Mouse (Mus musculus) limb, embryonic 11.5 days (tissue): ENCODE data around the gene Adpgk. TPM values are rescaled to one million over a fixed set of nuclear protein-coding genes. Genes with fewer than 3 reads are reported as not detected.
A peak's percentile ranks its signal among the peaks of the same experiment; 100 is the strongest.

Experiments used
- ATAC-seq: fragments of 200-750 bp; cut with Nextera tagmentation; 2 replicates; pipeline ENCODE4 v1.8.0; 2017; ENCODE audit warnings: low read depth; ENCODE audit not compliant: insufficient number of reproducible peaks, low FRiP score, low TSS enrichment
- DNase-seq: peaks from one replicate; pipeline ENCODE4 v3.0.0-alpha.2; 2015; ENCODE audit warnings: low spot score
- H3K27ac ChIP-seq: fragments of 300-500 bp; sonication (generic); replicated peaks from 2 replicates; pipeline ENCODE4 v1.5.1; 2014; ENCODE audit warnings: low read depth, mild to moderate bottlenecking, low read length
- H3K27me3 ChIP-seq: fragments of 300-500 bp; sonication (generic); 2 replicates; pipeline ENCODE4 v1.6.1; 2014; ENCODE audit warnings: mild to moderate bottlenecking, low read length, mixed read lengths; ENCODE audit not compliant: control insufficient read depth, insufficient read depth
- H3K36me3 ChIP-seq: fragments of 300-500 bp; sonication (generic); 2 replicates; pipeline ENCODE4 v1.6.1; 2014; ENCODE audit warnings: mild to moderate bottlenecking, low read length, moderate library complexity, mixed read lengths; ENCODE audit not compliant: control insufficient read depth, insufficient read depth
- H3K4me1 ChIP-seq: fragments of 300-500 bp; sonication (generic); 2 replicates; pipeline ENCODE4 v1.6.1; 2014; ENCODE audit warnings: low read length, mixed read lengths; ENCODE audit not compliant: control insufficient read depth, insufficient read depth
- H3K4me2 ChIP-seq: fragments of 300-500 bp; sonication (generic); 2 replicates; pipeline ENCODE4 v1.6.1; 2014; ENCODE audit warnings: low read depth, mild to moderate bottlenecking, moderate library complexity; ENCODE audit not compliant: severe bottlenecking
- H3K4me3 ChIP-seq: fragments of 300-500 bp; sonication (generic); 2 replicates; pipeline ENCODE4 v1.5.1; 2014; ENCODE audit warnings: low read depth, low read length
- H3K9ac ChIP-seq: fragments of 300-500 bp; sonication (generic); 2 replicates; pipeline ENCODE4 v1.6.1; 2014; ENCODE audit warnings: mild to moderate bottlenecking, low read length
- H3K9me3 ChIP-seq: fragments of 300-500 bp; sonication (generic); 2 replicates; pipeline ENCODE4 v1.6.1; 2016; ENCODE audit warnings: low read length; ENCODE audit not compliant: control insufficient read depth
- WGBS: fragments of 180-500 bp; shearing (Covaris S2); extraction: QIAGEN DNeasy Blood & Tissue Kit; methylation state at CpG from one replicate; pipeline ENCODE4 v1.1.7; 2014; 5-methylcytosine and 5-hydroxymethylcytosine counted together
- polyA plus RNA-seq: library from polyadenylated mRNA; unstranded; fragments of >200 nt; fragmentation: Nextera tagmentation; extraction: Ambion mirVana; gene quantifications from 2 replicates; pipeline ENCODE4 v1.2.1, GENCODE M21; 2014

Adpgk gene
- polyA plus RNA-seq: 53.4 and 54.3 TPM in 2 replicates

DNA sequence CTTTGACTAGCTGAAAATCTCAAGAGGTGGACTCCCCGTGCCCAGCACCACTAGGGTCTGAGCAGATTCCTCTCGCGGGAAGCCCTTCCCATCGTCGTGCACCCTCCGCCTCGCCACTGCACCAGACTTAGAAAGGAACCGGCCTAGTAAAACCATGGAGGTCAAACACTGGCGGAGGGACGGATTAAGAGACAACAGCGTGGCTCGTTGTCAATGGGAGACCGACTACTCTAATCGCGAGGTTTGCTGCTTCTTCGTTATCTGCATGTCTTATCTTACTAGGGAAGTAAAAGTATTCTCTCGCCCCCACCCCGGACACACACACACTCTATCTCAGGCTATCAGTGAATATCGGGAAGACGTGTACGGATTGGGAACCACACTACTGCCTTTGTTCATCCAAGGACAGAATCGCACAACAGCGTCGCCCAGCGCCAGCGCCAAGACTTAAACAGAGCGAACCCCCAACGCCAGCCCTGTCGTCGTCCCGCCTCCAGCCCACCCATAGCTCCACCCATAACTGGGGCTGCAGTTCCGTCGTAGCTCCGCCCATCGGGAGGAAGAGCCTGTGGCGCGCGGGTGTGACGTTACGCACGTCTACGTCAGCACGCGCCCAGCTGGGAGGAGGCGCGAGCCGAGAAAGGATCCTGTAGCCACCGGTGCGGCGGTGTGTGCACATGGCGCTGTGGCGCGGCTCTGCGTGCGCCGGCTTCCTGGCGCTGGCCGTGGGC, at the start of gene Adpgk:
TSS of gene Adpgk (plus strand) at position 602 of the 731 bp plus-strand sequence.
- no peaks in the 10 kb centered on the region for H3K27me3 ChIP-seq
- H3K9ac ChIP-seq: peak within 1 kb of the TSS; percentile 79
- DNase-seq: peak; percentile 99
- WGBS: 3% methylated on average over 58 of the region's 58 CpGs
- H3K4me3 ChIP-seq: peak within 1 kb of the TSS; percentile 93
- H3K9me3 ChIP-seq: no peaks in the 10 kb centered on the region
- no peaks in the 10 kb centered on the region for H3K36me3 ChIP-seq
- H3K27ac ChIP-seq: peak within 1 kb of the TSS; percentile 77
- H3K4me1 ChIP-seq: peaks cover 23% of the 10 kb centered on the region
- peak within 1 kb of the TSS; percentile 55 for H3K4me2 ChIP-seq
- ATAC-seq: peak; percentile 94

DNA sequence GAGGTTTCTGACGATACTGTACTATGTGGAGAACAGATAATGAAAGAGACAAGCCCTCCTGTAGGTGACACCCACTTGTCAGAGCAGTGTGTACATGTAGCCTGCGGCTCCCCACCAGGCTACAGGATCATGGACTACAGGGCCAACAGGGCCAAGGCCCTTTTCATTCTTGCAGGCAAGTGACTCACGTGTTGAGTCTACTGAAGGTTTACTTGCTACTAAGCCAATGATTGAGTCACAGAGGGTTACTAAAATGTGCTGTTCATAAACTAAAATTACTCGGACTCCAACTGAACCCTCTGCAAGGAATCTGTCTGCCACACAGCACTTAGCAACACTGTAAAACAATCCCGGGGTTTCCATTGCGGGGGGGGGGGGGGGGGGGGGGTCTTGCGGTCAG, 46.2 kb upstream of the Adpgk start:
- 56% methylated on average over 7 of the region's 7 CpGs for WGBS
- Histone ChIP-seq H3K9ac (no peak overlapping the region), H3K9me3 (no peaks in the 10 kb centered on the region), H3K27ac (no peak overlapping the region), H3K4me2 (no peak overlapping the region), H3K36me3 (no peaks in the 10 kb centered on the region), H3K4me3 (no peak overlapping the region), H3K27me3 (no peaks in the 10 kb centered on the region), H3K4me1 (peaks cover 13% of the 10 kb centered on the region)
- no peak for ATAC-seq
- no peak for DNase-seq

DNA sequence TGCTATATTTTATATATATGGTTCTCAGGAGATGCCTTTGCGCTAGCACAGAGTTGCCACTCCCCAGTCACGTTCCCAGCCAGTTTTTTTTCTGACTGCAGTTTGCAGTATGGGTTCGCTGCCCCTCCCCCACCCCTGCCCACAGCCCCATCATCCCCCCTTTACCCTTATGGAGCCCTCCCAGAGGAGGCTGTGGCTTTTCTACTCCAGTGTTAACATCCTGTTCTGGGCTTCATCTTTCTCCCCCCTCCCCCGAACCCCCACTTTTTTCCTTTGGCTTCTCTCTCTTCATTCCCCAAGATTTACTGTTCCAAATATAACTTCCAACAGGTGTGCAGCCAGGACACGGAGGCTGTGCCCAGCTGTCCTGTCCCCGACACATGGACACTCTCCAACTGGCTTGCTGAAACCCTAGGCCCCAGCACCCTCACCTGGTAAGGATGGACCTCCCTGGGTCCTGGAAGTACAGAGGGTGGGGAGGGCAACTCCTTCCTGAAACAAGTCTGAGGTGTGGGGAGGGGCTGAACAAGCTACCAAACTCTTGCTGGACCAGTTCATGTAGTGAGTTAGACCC, 44.8 kb upstream of the Adpgk start:
- Histone ChIP-seq H3K36me3 (no peaks in the 10 kb centered on the region), H3K4me1 (peaks cover 13% of the 10 kb centered on the region), H3K4me2 (no peak overlapping the region), H3K27ac (no peak overlapping the region), H3K27me3 (no peaks in the 10 kb centered on the region), H3K9ac (no peak overlapping the region), H3K9me3 (no peaks in the 10 kb centered on the region), H3K4me3 (no peak overlapping the region)
- ATAC-seq (0 out of 2 replicates have a peak, but pooled peaks have one; percentile 44), DNase-seq (peak; percentile 35)
- WGBS: 34% methylated on average over 6 of the region's 6 CpGs

DNA sequence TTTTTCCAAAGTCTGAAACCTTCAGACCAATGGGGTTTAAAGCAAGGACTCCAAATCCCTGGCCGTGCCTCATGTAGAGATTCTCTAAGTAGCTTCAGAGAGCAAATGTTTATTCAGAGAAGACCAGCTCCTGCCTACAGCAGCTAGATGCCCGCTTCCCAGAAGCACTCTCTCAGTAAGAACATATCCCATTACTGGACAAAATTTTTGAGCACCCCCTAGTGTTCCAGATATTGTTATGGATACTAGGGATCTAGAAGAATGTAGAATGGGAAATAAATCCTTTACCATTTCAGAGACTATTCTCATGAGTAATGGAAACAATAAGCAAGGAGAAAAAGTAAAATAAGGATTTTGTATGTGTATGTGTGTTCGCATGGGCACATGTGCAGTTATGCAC, 42.0 kb upstream of the Adpgk start:
- Histone ChIP-seq H3K4me3 (no peak overlapping the region), H3K27ac (no peak overlapping the region), H3K36me3 (no peaks in the 10 kb centered on the region), H3K9me3 (no peaks in the 10 kb centered on the region), H3K4me2 (no peak overlapping the region), H3K4me1 (peaks cover 13% of the 10 kb centered on the region), H3K27me3 (no peaks in the 10 kb centered on the region), H3K9ac (no peak overlapping the region)
- ATAC-seq: no peak
- 82% methylated on average over 3 of the region's 3 CpGs for WGBS
- no peak for DNase-seq

DNA sequence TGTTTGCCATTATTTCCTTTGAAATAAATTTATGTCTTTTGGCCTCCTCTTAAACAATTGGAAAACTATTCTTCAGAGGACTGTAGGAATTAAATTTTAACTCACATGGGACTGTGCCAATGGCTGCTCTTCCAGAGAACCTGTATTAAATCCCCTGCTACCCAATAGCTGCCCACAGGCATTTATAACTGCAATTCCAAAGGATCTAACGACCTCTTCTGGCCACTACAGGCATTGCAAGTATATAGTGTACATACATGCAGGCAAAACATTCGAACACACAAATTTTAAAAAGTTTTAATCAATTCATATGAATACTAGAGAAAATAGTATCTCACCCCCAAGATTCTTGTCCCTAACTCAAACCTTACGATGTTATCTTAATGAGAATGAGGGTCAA, 41.1 kb upstream of the Adpgk start:
- Histone ChIP-seq H3K36me3 (no peaks in the 10 kb centered on the region), H3K9me3 (no peaks in the 10 kb centered on the region), H3K27ac (no peak overlapping the region), H3K4me3 (no peak overlapping the region), H3K4me2 (no peak overlapping the region), H3K9ac (no peak overlapping the region), H3K27me3 (no peaks in the 10 kb centered on the region), H3K4me1 (peaks cover 13% of the 10 kb centered on the region)
- DNase-seq (no peak), ATAC-seq (no peak)
- 64% methylated on average over 3 of the region's 3 CpGs for WGBS

DNA sequence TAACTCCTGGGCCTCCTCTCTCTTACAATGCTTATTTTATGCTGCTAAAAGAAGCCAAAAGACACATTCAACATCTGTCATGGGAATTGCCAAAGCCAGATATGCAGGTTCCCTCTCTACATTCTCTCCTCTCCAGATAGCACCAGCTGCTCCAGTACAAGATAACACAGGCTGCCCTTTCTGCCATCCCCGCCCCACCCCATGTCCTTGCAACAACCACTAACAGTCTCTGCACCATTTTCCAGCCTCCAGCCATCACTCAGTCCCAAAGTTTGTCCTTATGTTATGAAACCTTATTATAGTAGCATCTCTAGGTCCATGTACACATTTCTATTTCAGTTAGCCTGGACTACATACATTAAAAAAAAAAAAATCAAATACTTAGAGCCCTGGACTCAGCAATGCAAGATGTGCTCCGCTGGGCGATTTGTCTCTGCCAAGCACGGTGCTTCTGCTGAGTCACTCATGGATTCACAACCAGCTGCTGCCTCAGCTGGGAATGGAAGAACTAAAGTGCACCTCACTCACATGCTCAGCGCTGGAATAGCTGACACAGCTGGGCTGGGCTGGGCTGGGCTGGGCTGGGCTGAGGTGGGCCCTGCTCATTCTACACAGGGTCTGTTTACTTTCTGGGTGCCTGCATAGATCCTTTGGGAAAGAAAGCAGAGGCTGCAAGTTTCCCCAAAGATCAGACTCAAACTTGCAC, 36.5 kb upstream of the Adpgk start:
- no peaks in the 10 kb centered on the region for H3K36me3 ChIP-seq
- H3K27ac ChIP-seq: no peak overlapping the region
- H3K9me3 ChIP-seq: no peaks in the 10 kb centered on the region
- H3K9ac ChIP-seq: no peak overlapping the region
- 76% methylated on average over 5 of the region's 5 CpGs for WGBS
- no peaks in the 10 kb centered on the region for H3K27me3 ChIP-seq
- ATAC-seq: no peak
- H3K4me3 ChIP-seq: no peak overlapping the region
- H3K4me1 ChIP-seq: no peaks in the 10 kb centered on the region
- no peak for DNase-seq
- H3K4me2 ChIP-seq: no peak overlapping the region

DNA sequence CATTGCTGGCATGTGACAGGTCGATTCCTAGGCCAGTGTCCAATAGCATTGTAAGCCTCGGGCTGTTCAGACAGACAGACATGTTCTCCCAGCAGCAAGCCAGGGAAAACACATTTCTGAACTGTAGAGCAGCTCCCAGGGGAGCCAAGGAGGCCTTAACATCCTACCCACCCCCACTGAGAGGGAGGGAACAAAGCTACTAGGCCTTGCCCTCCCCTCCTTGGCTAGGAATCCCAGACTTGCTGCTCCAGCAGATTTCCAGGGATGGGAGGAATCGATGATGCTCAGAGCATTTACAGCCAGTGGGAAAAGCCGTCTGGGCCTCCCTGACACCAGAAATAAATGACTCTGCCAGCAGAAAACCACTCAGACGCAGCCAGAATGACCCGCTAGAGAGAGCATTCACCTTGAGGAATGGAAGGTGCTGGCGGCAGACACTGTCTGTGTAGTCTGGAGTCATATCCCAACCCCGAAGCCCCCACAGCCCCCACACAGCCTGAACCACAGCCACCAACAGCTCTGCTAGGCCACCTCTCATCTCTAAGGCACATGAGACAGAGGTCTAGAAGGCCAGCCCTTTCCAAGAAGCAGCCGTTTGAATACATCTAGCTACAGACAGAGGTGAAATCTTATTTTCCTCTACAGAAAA, 31.4 kb upstream of the Adpgk start:
- H3K9ac ChIP-seq: no peak overlapping the region

DNA sequence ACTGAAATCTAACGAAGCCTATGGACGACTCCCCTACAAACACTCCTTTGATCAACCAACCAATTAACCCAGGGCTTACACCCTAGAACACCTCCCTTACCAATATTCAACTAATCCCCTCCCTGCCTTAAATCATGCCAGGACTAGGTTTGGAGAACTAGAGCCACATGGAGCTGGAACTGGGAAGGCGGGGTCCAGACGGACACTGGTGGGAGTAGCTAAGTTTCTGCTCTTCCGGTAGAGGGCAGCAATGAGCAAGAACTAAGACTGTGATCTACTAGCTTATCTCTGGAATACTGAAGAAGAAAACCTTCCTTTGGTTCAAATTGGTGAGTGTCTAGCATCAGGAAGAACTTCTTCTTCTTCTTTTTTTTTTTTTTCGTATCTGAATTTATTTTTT, 25.0 kb upstream of the Adpgk start:
- Histone ChIP-seq H3K4me2 (no peak overlapping the region), H3K36me3 (no peaks in the 10 kb centered on the region), H3K4me3 (no peak overlapping the region), H3K4me1 (no peaks in the 10 kb centered on the region), H3K27ac (no peak overlapping the region), H3K9ac (no peak overlapping the region), H3K9me3 (no peaks in the 10 kb centered on the region), H3K27me3 (no peaks in the 10 kb centered on the region)
- DNase-seq (no peak), ATAC-seq (no peak)
- WGBS: 49% methylated on average over 6 of the region's 6 CpGs

More for the DNA sequence above, 31.4 kb upstream of the Adpgk start:
- 55% methylated on average over 9 of the region's 9 CpGs for WGBS
- H3K4me3 ChIP-seq: no peak overlapping the region
- ATAC-seq (no peak), DNase-seq (no peak)
- no peaks in the 10 kb centered on the region for H3K27me3 ChIP-seq
- no peak overlapping the region for H3K4me2 ChIP-seq
- H3K4me1 ChIP-seq: 0 out of 2 replicates have a peak, but pooled peaks cover 4% of the 10 kb centered on the region
- no peak overlapping the region for H3K27ac ChIP-seq
- no peaks in the 10 kb centered on the region for H3K36me3 ChIP-seq
- H3K9me3 ChIP-seq: no peaks in the 10 kb centered on the region
